Mouse (Mus musculus) retina, adult 2 months (tissue): ENCODE measurements at regions not wholly inside any gene's neighbourhood (a gene's known extent, or its start where the extent isn't known, plus 50 kb on each side); places are given as distances from the start of the nearest gene placed in this dataset.
A peak's percentile ranks its signal among the peaks of the same experiment; 100 is the strongest.

Experiments
- DNase-seq: peaks from one replicate; pipeline ENCODE4 v3.0.0-alpha.2; 2012; ENCODE audit warnings: low read depth, low spot score

DNA sequence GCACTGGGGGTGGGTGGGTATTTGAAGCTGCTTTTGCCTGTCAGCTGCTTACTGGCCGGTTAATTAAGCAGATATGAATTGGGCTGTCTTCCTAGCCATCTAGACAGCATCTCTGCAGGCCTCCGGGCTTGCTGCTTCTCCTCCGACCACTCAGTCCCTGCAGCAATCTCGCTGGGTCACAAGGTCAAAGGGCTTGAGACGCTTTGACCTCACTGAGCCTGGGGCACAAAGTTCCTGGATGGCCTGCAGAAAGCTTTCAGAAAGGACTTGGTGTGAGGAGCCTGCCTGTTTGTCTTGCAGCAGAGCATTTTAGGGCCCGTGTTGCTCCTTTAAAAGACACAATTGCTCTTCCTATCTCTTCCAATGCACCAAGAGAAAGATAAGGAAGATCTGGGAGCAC, 83.7 kb upstream of the Ppp2r5a start:
- DNase-seq: no peak

DNA sequence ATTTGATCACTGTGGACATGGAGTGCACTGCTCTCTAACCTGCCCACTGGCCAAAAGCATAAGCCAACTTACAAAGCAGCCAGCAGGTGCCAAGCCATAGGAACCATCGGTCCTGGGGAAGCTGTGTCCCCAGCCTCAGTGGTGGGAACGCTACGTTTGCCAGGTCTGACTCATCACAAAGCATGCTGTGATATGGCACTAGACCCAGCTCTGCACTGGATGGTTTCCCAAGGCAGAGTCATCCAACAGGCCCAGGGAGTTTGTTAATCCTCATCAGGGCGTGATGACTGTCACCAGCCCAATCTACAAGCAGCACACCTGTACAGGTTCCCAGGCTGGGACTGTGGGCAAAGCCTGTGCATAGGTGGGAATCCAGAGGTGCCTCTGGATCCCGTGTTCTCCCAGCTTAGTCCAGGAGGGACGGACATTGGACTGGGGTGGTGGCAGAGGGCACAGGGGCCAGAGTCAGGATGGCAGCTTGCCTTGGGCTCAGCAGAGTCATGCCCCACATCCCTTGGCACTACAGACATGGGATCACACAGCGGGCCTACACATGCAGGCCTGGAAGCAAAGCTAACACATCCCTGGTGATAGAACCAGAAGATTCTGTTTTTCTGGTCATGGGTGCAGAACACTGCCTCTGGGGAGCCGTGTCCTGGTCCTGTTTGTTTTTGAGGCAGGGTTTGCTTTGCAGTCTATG, 81.8 kb upstream of the Ppp2r5a start:
- no peak for DNase-seq

DNA sequence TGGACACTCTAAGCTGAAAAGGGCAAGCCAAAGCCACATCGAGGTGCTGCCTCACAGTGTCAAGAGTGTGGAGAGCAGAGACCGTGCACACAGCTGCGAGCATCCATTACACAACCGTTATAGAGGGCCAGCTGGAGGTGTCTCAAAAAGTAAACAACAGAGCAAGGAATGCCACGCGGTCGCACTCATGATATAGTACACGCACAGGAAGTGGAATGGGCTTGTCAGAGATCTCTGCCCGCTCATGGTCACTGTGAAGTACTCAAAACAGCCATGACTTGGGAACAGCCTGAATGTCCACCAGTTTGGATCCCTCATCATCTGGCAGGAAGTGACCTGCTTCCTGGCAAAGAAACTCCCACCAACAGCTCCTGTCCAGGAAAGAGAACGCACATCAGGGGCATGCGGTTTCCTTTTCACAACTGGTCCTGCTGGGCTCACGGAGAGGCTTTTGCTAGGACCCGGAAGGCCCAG, 76.9 kb upstream of the Ppp2r5a start:
- no peak for DNase-seq

DNA sequence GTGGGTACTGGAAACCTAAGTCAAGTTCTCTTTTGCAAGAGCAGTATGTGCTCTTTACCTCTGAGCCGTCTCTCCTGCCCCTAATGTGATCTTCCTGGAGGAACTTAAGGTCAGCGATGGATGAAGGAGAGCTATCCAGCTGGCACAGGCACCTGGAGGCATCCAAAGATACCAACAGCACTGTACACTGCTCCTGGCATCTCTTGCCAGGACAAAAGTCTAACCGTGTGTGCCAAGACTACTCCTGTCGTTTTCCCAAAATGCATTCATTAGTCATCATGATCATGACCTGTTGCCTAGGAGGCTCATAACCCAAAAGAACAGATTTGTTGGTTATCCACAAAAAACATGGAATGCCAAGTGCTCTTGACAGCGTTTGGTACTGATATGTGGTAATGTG, 69.5 kb upstream of the Ppp2r5a start:
- DNase-seq: no peak

DNA sequence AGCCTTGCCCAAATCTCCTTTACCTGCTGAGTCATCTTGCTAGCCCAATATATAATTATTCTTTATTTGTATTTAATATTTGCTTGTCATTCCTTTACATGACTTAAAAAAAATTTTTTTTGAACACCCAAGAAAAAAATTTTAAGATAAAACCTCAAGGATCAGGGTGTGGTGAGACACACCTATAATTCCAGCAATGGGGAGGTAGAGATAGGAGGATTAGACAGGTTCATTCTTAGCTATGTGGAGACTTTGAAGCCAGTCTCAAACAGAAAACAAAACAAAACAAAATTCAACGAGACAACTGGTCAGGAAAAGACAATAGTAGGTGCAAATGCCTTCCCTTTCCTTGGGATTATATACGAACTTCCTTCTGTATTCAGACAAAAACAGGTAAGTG, 68.4 kb upstream of the Ppp2r5a start:
- no peak for DNase-seq

DNA sequence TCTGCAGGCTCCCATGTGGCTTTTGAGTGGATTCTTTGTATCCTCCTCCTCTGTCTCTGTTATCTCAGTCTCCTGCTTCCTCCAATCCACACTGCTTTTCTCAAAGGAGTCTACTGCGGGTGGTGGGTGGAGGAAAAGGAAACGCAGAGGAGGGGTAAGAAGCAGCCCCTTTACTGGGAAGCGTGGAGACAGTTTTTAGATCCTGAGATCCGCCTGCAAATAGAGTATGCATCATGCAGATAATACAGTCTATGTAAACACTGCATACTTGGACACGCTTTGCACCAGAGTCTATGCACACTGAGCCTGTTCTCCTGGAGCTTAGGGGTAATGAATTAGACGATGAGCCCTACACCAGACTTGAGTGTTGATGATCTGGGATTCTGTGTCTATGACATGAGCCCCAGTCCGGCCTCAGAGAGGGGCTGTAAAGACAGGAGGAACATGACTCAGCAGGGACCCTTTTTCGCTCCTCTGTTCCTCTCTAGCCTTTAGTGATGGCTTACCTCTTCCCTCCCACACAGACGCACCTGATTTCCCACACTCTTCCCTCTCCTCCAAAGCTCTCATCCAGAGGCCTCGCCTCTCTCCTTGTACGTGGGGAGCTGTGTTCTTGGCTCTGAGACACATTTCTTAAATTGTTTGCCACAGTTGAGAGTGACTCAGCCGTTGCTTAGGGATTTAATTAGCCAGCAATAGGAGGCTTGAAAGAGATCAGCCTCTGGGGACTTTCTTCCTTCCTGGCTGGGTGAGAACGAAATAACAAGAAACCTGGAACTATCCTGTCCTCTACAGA, 67.3 kb upstream of the Ppp2r5a start:
- DNase-seq: no peak

DNA sequence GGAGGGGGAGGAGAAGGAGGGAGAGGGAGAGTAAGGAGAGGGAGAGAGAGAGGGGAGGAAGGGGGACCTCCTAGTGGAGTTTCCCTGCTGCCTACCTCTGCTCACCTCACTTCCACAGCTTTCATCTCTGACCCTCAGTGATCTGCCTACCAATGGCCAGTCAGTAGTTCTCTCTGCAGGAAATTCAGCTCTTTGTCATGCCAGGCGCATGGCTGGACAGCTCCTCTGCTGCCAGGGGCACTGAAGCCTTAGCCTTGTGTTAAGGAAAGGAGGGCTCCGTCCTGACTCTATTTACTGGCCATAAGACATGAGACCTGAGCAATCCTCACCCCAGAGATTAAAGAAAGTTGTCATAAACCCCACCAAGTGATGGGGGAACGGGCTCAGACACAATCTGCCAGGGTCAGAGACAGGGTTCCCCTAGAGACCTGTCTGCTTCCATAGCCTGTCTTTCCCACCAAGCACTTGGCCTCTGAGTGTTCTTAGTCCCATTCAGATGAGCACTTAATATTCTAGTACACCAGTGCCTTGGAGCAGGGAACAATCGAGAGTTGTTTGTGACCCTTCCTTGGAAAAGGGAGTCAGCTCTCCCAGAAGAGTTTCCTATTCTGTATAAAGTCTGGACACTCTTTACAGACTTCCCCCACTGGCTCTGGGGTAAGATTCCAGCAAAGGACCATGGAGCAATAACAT, 65.9 kb upstream of the Ppp2r5a start:
- DNase-seq: no peak

DNA sequence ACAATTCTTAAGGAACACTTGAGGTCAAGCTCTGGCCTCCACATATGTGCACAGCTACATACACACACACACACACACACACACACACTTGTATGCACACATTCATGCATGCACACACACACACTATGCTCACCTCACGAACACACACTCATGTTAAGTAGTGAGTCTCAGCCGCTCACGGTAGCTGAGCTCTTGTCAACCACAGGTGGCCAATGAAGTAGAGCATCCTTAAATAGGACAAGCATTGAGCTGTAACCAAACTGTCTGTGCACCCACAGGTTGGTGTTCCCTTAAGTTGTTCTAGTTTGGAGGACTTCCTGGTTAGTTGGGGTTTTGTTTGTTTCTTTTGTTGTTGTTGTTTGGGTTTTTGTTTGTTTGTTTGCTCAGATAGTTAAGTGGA, 63.2 kb upstream of the Ppp2r5a start:
- DNase-seq: no peak

DNA sequence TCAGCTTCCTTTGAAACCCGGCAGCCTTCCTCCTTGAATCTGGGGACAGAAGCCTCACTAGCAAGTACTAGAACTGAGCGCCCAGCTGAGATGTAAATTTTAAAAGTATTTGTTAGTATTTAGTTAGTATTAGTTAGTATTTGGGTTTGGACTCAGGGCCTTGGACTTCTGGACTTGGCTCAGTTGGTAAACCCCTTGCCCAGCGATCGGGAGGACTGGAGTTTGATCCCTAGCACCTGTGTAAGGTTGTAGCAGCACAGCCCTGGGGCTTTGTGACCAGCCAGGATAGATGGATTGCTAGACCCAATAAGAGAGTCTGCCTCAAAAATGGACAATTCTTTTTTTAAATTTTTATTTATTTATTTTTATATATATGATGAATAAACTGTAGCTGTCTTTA, 62.7 kb upstream of the Ppp2r5a start:
- no peak for DNase-seq

DNA sequence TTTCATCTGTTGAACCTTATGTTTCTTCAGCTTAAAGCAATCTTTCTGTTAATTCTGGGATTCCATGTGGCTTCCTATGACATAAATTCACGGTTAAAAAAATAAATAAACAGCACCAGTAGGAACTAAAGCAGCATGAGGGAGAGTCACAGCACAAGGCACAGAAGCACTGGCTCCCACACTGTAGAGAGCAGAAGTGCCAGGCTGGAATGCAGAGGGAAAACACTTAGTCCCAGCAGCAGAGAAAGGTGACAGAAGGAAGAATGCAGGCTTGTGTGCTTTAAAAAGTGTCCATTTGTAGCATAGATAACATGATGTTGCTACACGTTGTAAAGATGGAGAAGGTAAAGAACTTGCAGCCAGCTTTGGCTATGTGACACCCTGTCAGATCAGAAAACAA, 62.1 kb upstream of the Ppp2r5a start:
- no peak for DNase-seq

DNA sequence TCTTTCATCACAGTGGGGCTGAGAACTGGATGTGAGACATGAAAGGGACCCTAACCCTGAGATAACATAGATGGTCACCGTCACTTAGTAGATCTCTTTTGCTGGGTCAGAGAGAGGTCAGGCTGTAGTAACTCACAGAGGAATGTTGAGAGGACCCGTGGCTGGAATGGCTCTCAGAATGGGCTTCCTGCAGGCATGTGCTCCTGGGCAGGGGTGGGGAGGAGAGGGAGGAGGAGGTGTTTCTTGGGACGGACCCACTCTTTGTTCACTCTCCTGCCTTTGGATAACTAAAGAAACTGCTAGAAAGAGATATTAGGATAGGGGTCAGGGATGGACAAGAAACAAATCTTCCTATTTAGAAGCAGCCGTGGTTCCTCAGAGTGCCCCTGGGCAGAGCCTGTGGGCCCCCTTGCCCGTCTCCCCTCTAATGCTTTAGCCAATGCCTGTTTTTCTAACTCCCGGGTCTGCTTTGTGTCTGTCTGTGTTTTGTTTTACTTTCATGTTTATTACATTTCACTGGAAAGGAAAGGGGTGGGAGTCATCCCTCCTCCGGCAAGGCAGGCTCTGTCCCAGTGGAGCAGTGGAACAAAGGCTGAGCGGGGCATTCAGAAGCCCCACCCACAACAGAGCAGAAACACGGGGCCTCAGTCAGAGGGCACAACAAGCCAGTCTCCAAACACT, 58.9 kb upstream of the Ppp2r5a start:
- DNase-seq: no peak

DNA sequence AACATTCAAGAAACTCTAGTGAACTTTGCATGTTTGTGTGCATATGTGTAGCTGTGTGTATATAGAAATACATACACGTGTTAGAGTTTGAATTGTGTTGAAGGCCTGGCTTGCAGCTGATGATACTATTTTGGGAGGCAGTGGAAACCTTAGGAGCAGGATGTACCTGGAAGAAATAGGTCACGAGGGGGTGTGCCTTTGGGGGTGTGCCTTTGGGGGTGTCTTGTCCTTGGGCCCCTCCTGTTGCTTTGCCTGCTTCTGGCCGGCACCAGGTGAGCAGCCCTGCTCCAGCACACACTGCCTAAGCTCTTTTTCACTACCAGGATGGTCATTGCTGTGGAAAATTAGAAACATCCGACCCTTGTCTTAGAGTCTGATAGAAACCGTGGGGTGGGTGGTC, 56.0 kb upstream of the Ppp2r5a start:
- DNase-seq: peak; percentile 29

DNA sequence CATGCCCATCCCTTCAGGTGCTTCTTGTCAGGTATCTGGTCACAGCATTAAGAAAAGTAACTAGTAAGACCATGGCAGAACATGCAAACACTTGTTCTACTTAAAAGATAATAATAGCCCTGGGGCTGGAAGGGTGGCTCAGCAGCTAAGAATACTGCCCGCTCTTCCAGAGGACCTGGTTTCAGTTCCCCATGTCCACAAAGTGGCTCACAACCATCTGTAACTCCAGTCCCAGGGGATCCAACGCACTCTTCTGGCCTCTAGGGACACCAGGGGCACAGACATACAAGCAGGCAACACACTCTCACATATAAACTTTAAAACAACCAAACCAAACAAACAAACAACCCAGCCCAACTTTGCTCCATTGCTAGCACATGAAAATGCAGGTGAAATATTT, 55.2 kb upstream of the Ppp2r5a start:
- no peak for DNase-seq

DNA sequence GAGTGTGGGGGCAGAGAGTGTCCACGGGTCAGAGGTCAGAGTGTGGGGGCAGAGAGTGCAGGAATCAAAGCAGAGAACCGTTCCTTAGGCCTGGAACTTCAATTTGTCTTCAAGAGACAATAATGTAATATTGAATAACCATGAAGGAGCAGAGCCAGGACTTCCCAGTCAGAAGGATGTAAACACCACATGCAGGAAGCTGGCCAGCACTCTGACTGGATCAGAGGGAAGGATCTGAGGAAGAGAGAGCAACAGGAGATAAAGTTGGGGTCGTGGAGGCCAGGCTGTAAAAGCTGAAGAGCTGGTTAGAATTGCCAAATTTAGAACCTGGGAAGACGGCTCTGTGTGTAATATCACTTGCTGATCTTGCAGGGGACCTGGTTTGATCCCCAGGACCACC, 54.0 kb upstream of the Ppp2r5a start:
- DNase-seq: no peak

DNA sequence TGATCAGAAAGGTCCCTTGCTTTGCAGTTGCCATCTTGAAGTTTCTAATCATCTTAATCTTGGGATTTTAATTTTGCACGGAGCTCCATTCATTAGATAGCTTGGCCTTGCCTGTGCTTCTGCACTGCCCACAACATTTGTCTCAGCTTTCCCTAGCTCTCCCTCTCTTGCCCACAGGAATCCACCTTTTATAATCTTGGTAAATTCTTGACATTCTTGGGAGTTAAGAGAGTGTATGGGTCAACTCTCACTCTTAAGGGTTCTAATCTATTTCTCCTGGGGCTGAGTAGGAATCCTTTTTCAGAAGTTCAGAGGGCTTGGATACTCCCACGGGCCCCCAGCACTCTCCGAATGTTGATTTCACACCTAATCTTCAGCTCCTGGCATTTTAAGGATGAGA, 51.5 kb upstream of the Ppp2r5a start:
- no peak for DNase-seq

DNA sequence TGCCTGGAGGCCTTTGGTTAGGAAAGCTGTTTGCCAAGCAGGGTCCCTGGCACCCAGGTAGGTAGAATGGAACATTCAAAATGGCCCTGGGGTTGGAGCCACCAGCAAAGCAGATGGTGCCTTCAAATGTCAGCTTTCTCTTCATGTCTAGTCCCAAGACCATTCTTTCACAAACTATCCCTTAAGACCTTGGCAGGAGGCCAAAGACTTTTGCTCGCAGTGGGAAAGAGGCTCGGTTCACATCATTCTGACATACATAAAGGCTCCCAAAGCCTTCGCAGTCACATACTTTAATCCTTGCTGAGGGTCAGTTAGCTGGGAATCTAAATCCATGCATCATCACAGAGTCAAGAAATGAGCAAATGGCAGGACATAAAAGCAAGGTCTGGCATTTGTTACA, 50.5 kb upstream of the Ppp2r5a start:
- DNase-seq: no peak
